Mouse (Mus musculus) gastrocnemius, postnatal 10 days (tissue): Measurements from ENCODE around the gene Vmn1r44. TPM values are rescaled to one million over a fixed set of nuclear protein-coding genes. Genes with fewer than 3 reads are reported as not detected.
"Not testable (repeated sequence)": the region's sequence is repeated elsewhere in the genome, so short reads cannot be mapped to it uniquely, and the experiment has no call there.

Experiments
- DNase-seq: peaks from one replicate; pipeline ENCODE4 v3.0.0; 2021; ENCODE audit warnings: mixed read lengths
- long read RNA-seq, 2 experiments: library from polyadenylated mRNA; stranded (forward); transcript quantifications; one replicate each; pipeline ENCODE4 v2.0.0; 2021
- total RNA-seq, 2 experiments: library from RNA; stranded (reverse); gene quantifications; 2 replicates each; pipeline ENCODE4 v1.2.3; 2021

The Vmn1r44 gene
- total RNA-seq: not detected
- long read RNA-seq, experiment 1: 0 reads
- long read RNA-seq, experiment 2: 0 reads

DNA sequence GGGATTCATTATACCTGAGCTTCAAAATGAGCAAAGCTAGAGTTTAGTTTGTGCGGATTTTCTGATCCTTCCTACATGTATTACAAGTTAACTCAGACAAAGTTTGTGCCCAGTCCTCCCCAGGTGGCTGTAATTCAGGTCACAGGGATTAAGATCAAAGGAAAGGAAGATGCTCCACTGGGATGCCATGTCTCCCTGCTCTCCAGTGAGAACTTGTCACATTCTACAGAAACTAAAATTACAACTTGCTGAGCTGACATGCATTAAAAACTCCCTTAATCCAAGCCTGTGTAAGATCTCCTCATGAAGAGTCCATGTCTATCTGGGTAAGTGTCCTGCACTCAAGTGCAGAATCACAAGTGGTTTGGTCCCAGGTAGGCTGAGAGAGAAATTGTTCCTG lies at the start of gene Vmn1r44:
Gene Vmn1r44, plus strand, starts transcription at position 301 of the 400 bp plus-strand sequence.
- DNase-seq: no peak

DNA sequence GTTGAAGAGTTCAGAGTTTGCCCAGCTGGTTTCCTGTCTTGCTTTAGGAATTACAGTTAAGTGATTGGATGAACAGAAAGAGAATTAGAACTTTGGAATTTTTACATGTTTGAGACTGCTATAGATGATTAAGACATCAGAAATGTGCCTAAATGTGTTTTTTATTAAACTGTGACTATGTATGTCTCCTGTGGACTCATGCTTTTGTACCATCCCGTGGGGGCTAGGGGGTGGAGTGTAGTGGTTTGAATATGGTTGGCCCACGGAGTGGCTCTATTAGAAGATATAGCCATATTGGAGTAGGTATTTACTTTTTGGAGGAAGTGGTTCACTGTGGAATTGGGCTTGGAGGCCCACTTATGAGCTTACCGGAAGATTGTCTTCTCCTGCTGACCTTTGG lies 25.9 kb upstream of the Vmn1r44 start:
- no peak for DNase-seq

DNA sequence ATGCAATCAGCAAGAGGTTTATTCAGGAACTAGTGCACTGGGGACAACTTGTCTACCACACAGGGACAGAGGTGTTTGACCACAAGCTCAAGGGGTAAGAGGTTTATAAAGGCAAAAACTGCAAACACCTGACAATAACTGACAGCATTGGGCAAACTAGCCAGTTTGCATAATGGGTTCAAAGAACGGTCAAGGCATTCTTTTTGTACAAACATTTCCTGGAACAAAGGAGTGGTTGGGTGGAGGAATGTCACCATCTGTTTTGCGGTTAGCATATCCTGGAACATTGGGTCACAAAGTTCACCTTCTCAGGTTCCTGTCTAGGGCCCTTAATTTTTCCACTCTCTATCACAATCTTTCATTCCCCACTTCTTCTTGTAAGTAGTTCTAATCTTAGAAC lies 23.6 kb upstream of the Vmn1r44 start:
- no peak for DNase-seq

DNA sequence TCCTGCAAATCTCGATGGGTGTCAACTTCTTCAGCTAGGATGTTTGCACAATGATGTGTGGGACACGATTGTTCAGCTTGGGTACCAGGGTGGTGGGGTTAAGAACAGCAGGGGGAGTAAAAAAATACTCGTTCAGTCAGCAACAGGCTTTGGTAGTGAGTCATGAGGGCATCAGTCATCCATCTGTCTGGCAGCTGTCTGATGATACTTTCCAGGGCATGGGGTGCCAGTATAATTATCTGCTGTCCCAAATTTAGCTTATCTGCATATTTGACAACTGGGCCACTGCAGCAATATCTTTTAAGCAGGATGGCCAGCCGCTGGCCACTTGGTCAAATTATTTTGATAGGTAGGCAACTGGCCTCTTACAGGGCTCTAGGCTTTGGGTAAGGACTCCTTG lies 19.7 kb upstream of the Vmn1r44 start:
- no peak for DNase-seq

DNA sequence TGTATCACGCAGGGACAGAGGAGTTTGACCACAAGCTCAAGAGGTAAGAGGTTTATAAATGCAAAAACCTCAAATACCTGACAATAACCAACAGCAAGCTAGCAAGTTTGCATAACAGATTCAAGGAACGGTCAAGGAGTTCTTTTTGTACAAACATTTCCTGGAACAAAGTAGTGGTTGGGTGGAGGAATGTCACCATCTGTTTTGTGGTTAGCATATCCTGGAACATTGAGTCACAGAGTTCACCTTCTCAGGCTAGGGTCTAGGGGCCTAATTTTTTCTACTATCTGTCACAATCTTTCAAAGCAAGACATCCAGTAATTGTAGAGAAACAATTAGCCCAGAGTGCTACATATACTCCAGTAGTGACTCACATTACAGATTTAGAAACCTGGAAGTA lies 16.2 kb upstream of the Vmn1r44 start:
- no peak for DNase-seq

DNA sequence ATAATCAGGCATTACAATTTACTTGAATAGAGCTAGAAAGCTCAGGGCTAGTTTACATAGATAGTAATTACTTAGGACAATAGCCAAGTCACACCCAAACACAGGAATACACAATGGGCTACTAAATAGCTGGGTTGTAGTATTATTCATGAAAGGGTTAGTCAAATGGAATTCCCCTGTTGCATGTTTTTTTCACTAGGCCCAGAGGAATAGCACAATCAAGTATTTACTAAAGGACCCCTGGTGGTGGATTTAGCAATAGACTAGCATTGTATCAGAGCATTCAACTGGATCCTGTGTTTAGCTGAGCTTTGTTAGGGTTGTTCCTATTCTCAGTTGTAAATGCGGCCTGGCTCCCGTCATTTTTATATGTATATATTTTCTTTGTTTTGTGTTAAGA lies 15.5 kb upstream of the Vmn1r44 start:
- no peak for DNase-seq

DNA sequence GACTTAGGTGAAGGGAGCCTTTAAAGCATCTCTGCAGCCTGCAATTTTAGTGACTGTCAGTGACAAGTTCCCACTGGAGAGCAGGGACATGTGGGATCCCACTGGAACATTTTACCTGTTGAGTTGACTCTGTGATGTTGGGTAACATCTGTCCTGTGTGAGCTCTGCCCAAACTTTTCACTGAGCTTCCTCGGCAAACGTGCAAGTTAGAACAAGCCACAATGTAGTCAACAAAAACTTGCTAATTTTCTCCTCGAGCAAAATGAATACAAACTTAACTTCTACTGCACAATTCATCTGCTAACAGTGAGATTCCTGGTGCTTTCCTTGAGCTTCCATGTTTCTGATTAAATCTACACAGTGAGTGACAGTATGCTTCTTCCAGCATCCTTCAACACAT lies 7.1 kb upstream of the Vmn1r44 start, which contains the start of the genes Vmn1r42 and Vmn1r43:
Gene Vmn1r42, minus strand, starts transcription at position 101 of the 400 bp plus-strand sequence.
Gene Vmn1r43, minus strand, starts transcription at position 101 of the 400 bp plus-strand sequence.
- DNase-seq: not testable (repeated sequence)

DNA sequence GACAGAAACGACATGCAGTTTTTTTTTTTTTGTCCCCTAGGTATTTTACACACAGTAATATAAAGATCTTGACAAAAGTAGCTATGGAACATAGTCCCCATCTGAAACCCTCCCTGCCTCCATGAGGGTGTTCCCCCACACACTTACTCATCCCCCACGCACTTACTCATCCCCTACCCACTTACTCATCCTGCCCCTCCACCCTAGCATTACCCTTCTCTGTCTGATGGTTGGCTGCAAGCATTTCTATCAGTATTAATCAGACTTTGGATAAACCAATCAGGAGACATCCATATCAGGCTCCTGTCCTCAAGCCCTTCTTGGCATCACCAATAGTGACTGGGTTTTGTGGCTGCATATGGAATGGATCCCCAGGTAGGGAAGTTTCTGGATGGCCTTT lies 6.5 kb upstream of the Vmn1r44 start:
- no peak for DNase-seq

DNA sequence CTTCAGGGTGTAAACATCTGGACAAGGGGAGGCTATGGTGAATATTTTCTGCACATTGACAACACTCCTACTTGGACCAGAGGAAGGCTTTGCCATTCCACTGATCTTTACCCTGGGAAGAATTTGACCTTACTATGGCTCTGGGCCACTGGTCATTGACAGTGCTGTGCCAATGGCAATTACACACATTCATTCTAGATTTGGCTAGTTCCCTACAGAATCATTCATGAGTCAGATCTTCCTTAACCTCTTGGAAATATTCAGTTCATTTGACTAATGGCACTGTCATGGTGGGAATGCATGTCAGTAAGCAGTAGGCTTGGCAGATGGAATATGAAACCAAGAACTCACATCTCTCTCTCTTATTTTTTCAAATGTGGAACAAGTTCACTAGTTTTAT lies 2.6 kb upstream of the Vmn1r44 start:
- no peak for DNase-seq

DNA sequence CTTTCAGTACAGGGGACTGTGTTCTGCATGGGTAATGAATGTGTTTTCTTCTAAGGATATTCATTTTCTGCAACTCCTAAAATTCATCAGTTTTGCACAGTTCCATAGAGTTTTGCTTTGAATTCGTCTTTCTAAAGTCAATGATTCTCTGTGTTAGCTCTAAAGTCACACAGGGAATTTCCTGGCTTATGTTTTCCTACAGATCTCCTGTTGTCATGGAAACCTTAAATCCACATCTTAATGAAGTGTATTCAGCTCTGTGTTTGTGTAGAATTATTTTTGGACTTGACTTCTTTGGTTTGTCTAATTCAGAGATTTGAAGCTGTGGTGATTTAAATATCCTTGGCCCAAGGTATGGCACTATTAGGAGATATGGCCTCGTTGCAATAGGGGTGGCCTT lies 352 bp downstream of the Vmn1r44 start:
- DNase-seq: no peak

DNA sequence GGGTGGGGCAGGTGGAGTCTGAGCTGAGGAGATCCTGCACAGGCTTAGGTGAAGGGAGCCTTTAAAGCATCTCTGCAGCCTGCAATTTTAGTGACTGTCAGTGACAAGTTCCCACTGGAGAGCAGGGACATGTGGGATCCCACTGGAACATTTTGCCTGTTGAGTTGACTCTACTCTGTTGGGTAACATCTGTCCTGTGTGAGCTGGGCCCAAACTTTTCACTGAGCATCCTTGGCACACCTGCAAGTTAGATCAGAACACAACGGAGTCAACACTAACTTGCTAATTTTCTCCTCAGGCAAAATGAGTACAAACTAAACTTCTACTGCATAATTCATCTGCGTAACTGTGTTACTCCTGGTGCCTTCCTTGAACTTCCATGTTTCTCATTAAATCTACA lies 57.0 kb downstream of the Vmn1r44 start, which contains the start of gene Vmn1r45:
Gene Vmn1r45, minus strand, starts transcription at position 101 of the 400 bp plus-strand sequence.
- DNase-seq: not testable (repeated sequence)

DNA sequence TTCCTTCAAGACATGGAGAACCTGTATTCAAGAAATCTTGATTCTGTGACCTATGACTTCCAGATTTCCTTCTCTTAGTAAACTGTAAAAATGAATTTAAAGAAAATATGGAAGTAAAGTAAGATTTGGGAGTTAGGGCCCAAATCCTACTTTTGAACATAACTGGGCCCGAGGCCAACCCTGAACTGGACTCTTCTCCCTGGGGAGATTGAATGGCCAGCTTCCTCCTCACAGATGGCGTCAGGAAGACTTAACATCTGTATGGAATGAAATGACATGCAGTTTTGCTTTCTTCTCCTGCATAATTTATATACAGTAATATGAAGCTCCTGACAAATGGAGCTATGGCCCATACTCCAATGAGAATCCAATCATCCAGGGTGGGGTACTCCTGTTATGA lies 57.5 kb downstream of the Vmn1r44 start:
- DNase-seq: no peak

Other genes with a start within 250 kb of the Vmn1r44 start
- gene Txnrd3, start 239.7 kb upstream of the Vmn1r44 start, total RNA-seq: 1 to 10 TPM; 9.1 TPM
- not detected for gene Vmn1r40, start 176.1 kb upstream of the Vmn1r44 start, total RNA-seq
- not detected for gene Vmn1r41, start 142.9 kb upstream of the Vmn1r44 start, total RNA-seq
- gene Vmn1r42, start 7.2 kb upstream of the Vmn1r44 start, total RNA-seq: not detected
- gene Vmn1r43, start 7.2 kb upstream of the Vmn1r44 start, total RNA-seq: not detected
- not detected for gene Vmn1r45, start 56.9 kb downstream of the Vmn1r44 start, total RNA-seq
- not detected for gene Vmn1r46, start 85.7 kb downstream of the Vmn1r44 start, total RNA-seq
- not detected for gene Vmn1r47, start 132.5 kb downstream of the Vmn1r44 start, total RNA-seq
- not detected for gene Vmn1r48, start 153.2 kb downstream of the Vmn1r44 start, total RNA-seq
- gene Vmn1r49, start 194.8 kb downstream of the Vmn1r44 start, total RNA-seq: not detected
- gene Vmn1r50, start 217.8 kb downstream of the Vmn1r44 start, total RNA-seq: not detected
- not detected for gene Vmn1r51, start 238.9 kb downstream of the Vmn1r44 start, total RNA-seq